Mouse (Mus musculus) E14TG2a.4 (cell line): ENCODE results near the gene Ampd1.

Source experiments
- CTCF ChIP-seq: conservative IDR thresholded peaks from 2 replicates; pipeline ENCODE4 v1.5.1; 2014; ENCODE audit warnings: low read length
- POU5F1 ChIP-seq: IDR thresholded peaks from 2 replicates; pipeline ENCODE4 v1.6.1; 2014; ENCODE audit warnings: low read length, borderline replicate concordance

DNA sequence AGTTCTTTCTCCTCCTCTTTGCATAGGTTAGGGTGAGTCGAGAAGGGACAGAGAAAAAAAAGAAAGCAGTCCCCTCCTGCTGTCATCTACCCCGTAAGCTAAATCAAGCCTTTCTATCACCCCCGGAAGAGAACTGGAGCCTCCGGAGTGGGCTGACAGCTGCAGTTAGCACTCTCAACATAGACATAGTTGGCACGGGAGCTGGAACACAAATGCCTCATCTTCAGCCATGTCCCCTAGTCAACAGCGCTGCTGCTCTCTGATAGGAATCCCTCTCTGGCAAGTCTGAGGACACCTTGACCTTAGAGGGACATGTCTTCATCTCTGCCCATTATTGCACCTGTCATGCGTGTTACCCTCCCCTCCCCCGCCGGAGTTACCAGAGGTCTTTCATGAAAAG, 5.5 kb downstream of the Ampd1 start:
- TF ChIP-seq CTCF (no peak), POU5F1 (no peak)
